Mouse (Mus musculus) testis, adult 2 months (tissue): ENCODE data around the gene Ak2.

ENCODE experiments used
- CTCF ChIP-seq: fragments of 200-500 bp; IDR thresholded peaks from 2 replicates; pipeline ENCODE4 v1.5.1; 2012; ENCODE audit warnings: low read depth, mild to moderate bottlenecking, inconsistent platforms, low read length, moderate library complexity; ENCODE audit not compliant: control insufficient read depth, insufficient read depth, insufficient replicate concordance
- POLR2A ChIP-seq: fragments of 200-500 bp; IDR thresholded peaks from 2 replicates; pipeline ENCODE4 v1.6.1; 2012; ENCODE audit warnings: low read depth, mild to moderate bottlenecking, inconsistent platforms, low read length, moderate library complexity; ENCODE audit not compliant: control insufficient read depth

DNA sequence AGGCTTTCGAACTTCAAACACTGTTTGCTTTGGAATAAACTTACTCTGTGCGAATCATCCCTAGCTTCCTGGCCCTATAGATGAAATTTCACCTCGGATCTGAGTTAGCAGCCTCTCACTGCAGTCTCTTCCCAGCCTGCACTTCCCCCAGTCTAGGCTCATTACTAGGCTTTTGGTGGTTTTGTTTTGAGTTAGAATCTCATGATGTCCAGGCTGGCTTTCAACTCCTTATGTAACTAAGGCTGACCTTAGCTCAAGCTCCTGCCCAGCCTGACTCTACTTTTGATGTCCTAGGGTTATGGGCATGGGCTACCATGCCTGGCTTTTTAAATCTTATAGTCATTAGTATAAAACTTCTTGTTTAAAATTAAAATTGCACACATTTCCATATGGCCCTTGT is 7.2 kb upstream of the Ak2 start:
- TF ChIP-seq CTCF: no peak
- no peak for TF ChIP-seq POLR2A
